Mouse (Mus musculus) monocyte, adult 5-6 weeks (primary cell): ENCODE data around the gene Apoa4. TPM values are rescaled to one million over a fixed set of nuclear protein-coding genes. Genes with fewer than 3 reads are reported as not detected.

Experiments
- ATAC-seq: fragments of 153-309, 156-312 bp; replicated peaks from 2 replicates; pipeline ENCODE4 v1.8.0; 2017; ENCODE audit warnings: mild to moderate bottlenecking; ENCODE audit not compliant: low TSS enrichment, insufficient number of reproducible peaks, severe bottlenecking, poor library complexity, low FRiP score
- total RNA-seq: library from RNA; stranded (forward); fragments of 200-1000, 200-491, 200-594 nt; gene quantifications from 3 replicates; pipeline ENCODE4 v1.2.3, GENCODE M21; 2017

Apoa4 gene
- total RNA-seq, 1 experiment from 2014 or later = not detected

DNA sequence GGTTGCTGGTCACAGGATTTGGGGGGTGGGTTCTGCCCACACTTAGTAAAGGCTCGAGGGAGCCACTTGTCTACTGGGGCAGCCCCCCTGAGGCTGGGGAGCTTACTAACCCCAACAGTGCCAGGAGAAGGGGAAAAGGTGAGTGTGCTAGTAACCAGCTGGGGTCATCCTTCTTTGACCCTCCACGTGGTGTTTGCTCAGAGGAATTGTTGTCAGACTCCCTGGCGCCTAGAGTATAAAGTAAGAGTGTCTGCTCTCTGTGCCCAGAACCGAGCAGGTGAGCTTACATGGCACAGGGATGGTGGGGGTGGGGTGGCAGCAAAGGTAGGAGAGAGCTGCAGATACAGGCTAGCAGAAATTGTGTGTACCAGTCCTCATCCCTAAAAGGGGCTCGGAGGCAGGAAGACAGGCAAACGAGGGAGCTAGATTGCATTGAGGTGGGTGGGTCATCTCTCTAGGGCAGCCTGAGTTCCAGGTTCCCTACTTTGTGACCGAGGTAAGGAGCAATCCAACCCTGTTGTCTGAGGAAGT is 27.9 kb downstream of the Apoa4 start, which contains the start of gene Apoa5:
TSS of gene Apoa5 (plus strand) at position 291 of the 531 bp plus-strand sequence.
- ATAC-seq = no peak

DNA sequence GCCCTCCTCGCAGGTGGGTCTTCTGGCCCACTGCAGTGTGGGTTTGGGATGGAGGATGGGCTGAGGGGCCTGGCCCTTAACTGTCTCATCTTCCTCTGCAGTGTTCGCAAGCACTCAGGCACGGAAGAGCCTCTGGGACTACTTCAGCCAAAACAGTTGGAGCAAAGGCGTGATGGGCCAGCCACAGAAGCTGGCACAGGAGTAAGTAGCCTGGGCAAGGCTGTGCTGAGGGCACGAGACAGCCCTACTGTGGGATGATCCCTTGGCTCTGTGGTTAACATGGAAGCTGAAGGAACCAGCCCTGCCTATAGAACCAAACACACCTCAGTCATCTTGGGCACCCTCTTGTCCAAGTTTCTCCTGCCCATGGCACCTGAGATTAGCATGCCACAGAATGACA is 28.6 kb downstream of the Apoa4 start:
- no peak for ATAC-seq

DNA sequence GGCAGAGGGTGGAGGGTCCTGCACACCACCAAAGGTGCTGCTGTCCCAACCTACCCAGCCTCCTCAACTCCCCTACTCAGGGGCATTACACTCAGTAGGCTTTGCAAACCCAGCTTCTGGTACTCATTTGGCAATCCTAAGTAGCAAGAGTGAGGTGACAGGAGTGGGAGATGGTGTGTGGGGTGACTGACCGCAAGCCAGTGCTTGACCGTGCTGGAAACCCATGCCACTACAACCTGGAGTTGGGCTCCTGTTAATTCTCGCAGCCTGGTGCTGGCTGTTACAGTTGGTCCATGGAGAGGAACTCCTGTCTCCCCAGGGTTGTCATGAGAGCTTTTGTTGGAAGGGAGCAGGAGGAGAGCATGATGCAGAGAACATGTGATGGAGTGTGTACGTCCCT is 30.3 kb downstream of the Apoa4 start:
- ATAC-seq = no peak

DNA sequence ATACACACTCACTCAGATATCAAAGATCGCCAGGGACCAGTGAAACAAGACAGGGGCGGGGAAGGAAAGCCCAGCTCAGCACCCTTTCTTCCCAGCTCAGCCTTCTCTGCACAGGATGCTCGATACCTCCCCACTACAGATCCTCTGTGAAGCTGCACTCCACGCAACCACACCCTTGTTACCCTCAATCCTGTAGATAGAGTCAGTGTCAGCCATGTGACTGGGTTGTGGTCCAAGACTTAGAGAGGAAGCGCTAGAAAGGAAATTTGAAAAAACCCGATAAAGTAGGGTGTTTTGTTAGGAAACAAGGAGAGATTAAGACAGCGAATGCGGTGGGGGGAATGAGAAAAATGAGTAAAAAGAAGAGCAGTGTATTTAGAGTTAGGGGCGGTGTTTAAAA is 31.6 kb downstream of the Apoa4 start:
- ATAC-seq = no peak

DNA sequence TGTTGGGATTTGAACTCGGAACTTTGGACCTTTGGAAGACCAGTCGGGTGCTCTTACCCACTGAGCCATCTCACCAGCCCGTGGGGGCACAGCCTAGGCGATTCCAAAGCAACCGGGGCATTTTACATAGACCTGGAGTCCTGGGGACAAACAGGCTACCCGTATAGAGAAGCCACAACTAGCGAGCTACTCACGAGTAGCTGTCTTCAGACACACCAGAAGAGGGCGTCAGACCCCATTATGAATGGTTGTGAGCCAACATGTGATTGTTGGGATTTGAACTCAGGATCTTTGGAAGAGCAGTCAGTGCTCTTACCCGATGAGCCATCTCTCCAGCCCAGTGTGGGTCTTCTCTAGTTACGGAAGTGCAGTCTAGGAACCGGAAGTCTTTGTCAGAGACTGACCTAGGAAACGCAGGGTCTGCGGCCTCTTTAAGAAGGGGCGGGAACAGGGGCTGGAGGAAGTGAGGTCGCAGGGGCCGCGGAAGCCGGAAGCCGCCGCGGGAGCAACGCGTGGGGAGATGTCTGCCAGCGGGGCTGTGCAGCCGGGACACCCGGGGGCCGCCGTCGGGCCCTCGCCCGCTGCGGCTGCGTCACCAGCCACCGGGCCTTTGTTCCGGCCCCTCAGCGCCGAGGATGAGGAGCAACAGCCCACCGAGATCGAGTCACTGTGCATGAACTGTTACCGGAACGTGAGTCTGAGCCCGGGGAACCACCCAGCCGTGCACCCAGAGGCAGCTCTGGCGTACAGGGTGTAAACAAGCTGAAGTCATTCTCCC is 32.4 kb downstream of the Apoa4 start, which contains the start of gene Zpr1:
TSS of gene Zpr1 (plus strand) at position 388 of the 778 bp plus-strand sequence.
- ATAC-seq = peak; percentile 92

DNA sequence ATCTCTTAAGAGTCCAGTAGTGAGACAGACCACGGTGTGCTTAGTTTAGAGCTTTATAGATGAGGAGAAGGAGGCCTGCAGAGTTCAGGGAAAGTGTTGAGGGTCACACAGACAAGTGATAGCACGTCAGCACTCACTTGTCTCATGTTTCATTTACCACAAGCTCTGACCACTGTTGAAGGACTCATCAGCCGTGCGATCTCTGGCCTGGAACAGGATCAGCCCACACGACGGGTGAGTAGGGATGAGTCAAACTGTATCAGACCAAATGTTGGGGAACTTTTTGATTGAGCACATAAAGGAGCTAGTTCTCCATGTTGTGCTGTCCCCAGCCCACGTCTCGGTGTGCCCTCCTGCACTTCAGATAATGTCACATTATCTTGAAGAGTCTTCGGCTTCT is 34.0 kb downstream of the Apoa4 start:
- no peak for ATAC-seq

DNA sequence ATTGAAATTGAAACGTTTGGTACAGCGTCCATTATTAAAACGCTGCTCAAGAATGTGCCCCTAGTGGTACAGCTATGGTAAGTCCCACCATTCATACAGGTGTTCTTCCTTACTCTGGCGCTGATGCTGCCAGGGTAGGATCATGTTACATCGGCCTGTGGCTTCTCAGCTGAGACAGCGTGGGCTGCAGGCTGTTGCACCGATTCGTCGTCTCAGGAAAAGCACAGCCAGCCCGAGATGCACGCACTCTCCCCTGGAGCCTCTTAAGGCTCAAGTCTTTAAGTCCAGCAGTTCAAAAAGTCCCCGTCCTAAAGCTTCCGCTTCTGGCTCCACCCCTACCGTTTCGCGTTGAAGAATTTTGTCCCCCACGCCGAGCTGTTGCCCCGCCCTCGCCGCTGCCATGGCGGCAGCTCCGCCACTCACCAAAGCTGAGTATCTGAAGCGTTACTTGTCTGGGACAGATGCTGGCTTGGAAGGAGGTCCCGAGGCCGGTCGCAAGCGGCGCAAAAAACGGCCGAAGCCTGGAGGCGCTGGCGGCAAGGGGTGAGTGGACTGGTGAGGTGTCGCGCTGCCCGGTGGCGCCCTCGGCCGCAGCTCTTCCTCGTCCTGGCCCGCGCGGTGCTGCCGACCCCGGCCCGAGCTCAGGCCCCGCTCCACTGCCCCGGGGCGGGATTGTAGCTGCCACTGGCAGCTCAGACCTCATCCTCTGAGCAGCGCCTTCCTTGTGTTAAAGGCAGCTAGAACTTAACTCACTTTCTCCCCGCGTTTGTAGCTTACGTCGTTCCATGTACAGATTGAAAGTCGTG is 42.3 kb downstream of the Apoa4 start, which contains the start of gene Bud13:
TSS of gene Bud13 (plus strand) at position 378 of the 806 bp plus-strand sequence.
- peak; percentile 96 for ATAC-seq

Other genes with a start within 250 kb of the Apoa4 start
- gene Pafah1b2, start 228.0 kb upstream of the Apoa4 start, total RNA-seq = 67.4 to 83.6 TPM (median 77.9 TPM) in 3 replicates
- 8.8 to 21.7 TPM (median 11.0 TPM) in 3 replicates for gene Sik3, start 227.9 kb upstream of the Apoa4 start, total RNA-seq
- not detected in 3 replicates for gene Apoa1, start 12.1 kb upstream of the Apoa4 start, total RNA-seq
- gene Apoc3, start 5.1 kb upstream of the Apoa4 start, total RNA-seq = not detected in 3 replicates
- not detected in 3 replicates for gene Apoa5, start 27.9 kb downstream of the Apoa4 start, total RNA-seq
- 29.9 to 42.5 TPM (median 32.2 TPM) in 3 replicates for gene Zpr1, start 32.4 kb downstream of the Apoa4 start, total RNA-seq
- gene Bud13, start 42.3 kb downstream of the Apoa4 start, total RNA-seq = 17.8 to 28.9 TPM (median 25.2 TPM) in 3 replicates
- not detected in 3 replicates for gene 4931429L15Rik, start 79.3 kb downstream of the Apoa4 start, total RNA-seq